Mouse (Mus musculus) heart, adult 2 months (tissue): ENCODE measurements around the gene Srrm3. TPM values are rescaled to one million over a fixed set of nuclear protein-coding genes. Genes with fewer than 3 reads are reported as not detected.

Experiments used
- DNase-seq, 2 experiments: peaks; one replicate each; pipeline ENCODE4 v3.0.0; 2021
- H3K27ac ChIP-seq: fragments of 200-600 bp; 2 replicates; pipeline ENCODE4 v1.8.1; 2022
- H3K27me3 ChIP-seq: fragments of 200-500 bp; 2 replicates; pipeline ENCODE4 v1.6.1; 2012; ENCODE audit warnings: mild to moderate bottlenecking, low read length, inconsistent platforms, mixed read lengths; ENCODE audit not compliant: control insufficient read depth, insufficient read depth
- H3K36me3 ChIP-seq: fragments of 200-500 bp; 2 replicates; pipeline ENCODE4 v1.6.1; 2012; ENCODE audit warnings: low read length, inconsistent platforms; ENCODE audit not compliant: control insufficient read depth, insufficient read depth
- H3K4me1 ChIP-seq: fragments of 200-500 bp; 2 replicates; pipeline ENCODE4 v1.6.1; 2011; ENCODE audit warnings: low read length; ENCODE audit not compliant: control insufficient read depth, insufficient read depth
- H3K4me3 ChIP-seq: fragments of 200-600 bp; 2 replicates; pipeline ENCODE4 v1.8.1; 2022
- H3K79me2 ChIP-seq: fragments of 200-500 bp; replicated peaks from 2 replicates; pipeline ENCODE4 v1.6.1; 2012; ENCODE audit warnings: mild to moderate bottlenecking, inconsistent platforms, low read length, moderate library complexity, mixed read lengths; ENCODE audit not compliant: control insufficient read depth, insufficient read depth
- H3K9ac ChIP-seq: fragments of 200-500 bp; 2 replicates; pipeline ENCODE4 v1.6.1; 2012; ENCODE audit warnings: low read depth, mild to moderate bottlenecking, control low read depth, inconsistent platforms, low read length, mixed read lengths
- CTCF ChIP-seq: fragments of 200-600 bp; IDR thresholded peaks from 2 replicates; pipeline ENCODE4 v1.8.1; 2022; ENCODE audit warnings: antibody characterized with exemption, mild to moderate bottlenecking, moderate library complexity
- EP300 ChIP-seq: fragments of 200-500 bp; IDR thresholded peaks from 2 replicates; pipeline ENCODE4 v1.6.1; 2011; ENCODE audit warnings: low read depth, low read length, control low read depth; ENCODE audit not compliant: insufficient read depth
- POLR2A ChIP-seq: fragments of 200-500 bp; IDR thresholded peaks from 2 replicates; pipeline ENCODE4 v1.6.1; 2011; ENCODE audit warnings: mild to moderate bottlenecking, low read depth, low read length, control low read depth; ENCODE audit not compliant: insufficient read depth
- WGBS: fragments of 180-500 bp; shearing (Covaris S2); methylation state at CpG from one replicate; pipeline ENCODE4 v1.1.7; 2018; 5-methylcytosine and 5-hydroxymethylcytosine counted together
- intact Hi-C: fragments of 180-260 bp; cut with DNase I; formaldehyde crosslinking; loops from one replicate; pipeline ENCODE4 v1.15.1; 2025
- polyA plus RNA-seq: library from polyadenylated mRNA; depleted of rRNA; stranded (reverse); fragments of >200 nt; gene quantifications from 2 replicates; pipeline ENCODE4 v1.2.3, GENCODE M21; 2012
- total RNA-seq, 2 experiments: library from RNA; stranded (reverse); gene quantifications; 2 replicates each; pipeline ENCODE4 v1.2.3; 2021

Gene Srrm3
- total and polyA plus RNA-seq, 3 experiments = not detected

GRCm38 (mm10) chr5:135905320-135906225 lies 98.9 kb downstream of the Srrm3 start:
- intact Hi-C loops = loop anchor here (2.0 kb wide), 2 partner anchors 29 to 63 kb away; partner anchors contain the start of gene Ywhag
- Histone ChIP-seq H3K4me3 (no peak overlapping the region), H3K79me2 (no peaks in the 10 kb centered on the region), H3K4me1 (peaks cover 8% of the 10 kb centered on the region), H3K27me3 (no peaks in the 10 kb centered on the region), H3K36me3 (no peaks in the 10 kb centered on the region; the same call in none of the 2 replicates), H3K27ac (peak overlapping the region; percentile 51), H3K9ac (peak overlapping the region; percentile 7; the same call in 1 of the 2 replicates)
- TF ChIP-seq POLR2A (no peak), EP300 (no peak), CTCF (no peak)
- no peak for DNase-seq
- WGBS = 44% methylated on average over 8 of the region's 8 CpGs

- Histone ChIP-seq H3K4me3 (no peak overlapping the region), H3K27me3 (no peaks in the 10 kb centered on the region), H3K79me2 (no peaks in the 10 kb centered on the region), H3K27ac (peak overlapping the region; percentile 89), H3K36me3 (no peaks in the 10 kb centered on the region; the same call in none of the 2 replicates), H3K4me1 (peaks cover 13% of the 10 kb centered on the region), H3K9ac (peak overlapping the region; percentile 45; the same call in 1 of the 2 replicates)
- no peak for TF ChIP-seq POLR2A
- TF ChIP-seq CTCF = no peak
- TF ChIP-seq EP300 = no peak
- intact Hi-C loops = no loop called here
- no peak for DNase-seq
- 69% methylated on average over 4 of the region's 4 CpGs for WGBS
Observed at GRCm38 (mm10) chr5:135906846-135907245, 100.2 kb downstream of the Srrm3 start.

GRCm38 (mm10) chr5:135907256-135907655 lies 100.6 kb downstream of the Srrm3 start:
- intact Hi-C loops = no loop called here
- DNase-seq = peak; percentile 73 to 86
- Histone ChIP-seq H3K79me2 (no peaks in the 10 kb centered on the region), H3K4me1 (peaks cover 15% of the 10 kb centered on the region), H3K27me3 (no peaks in the 10 kb centered on the region), H3K4me3 (no peak overlapping the region), H3K27ac (peak overlapping the region; percentile 89), H3K9ac (peak overlapping the region; percentile 45; the same call in 1 of the 2 replicates), H3K36me3 (no peaks in the 10 kb centered on the region; the same call in none of the 2 replicates)
- WGBS = 37% methylated on average over 13 of the region's 13 CpGs
- peak; percentile 51 for TF ChIP-seq POLR2A
- TF ChIP-seq CTCF = no peak
- TF ChIP-seq EP300 = peak; percentile 94

GRCm38 (mm10) chr5:135908185-135908584 lies 101.5 kb downstream of the Srrm3 start:
- WGBS = 88% methylated on average over 12 of the region's 12 CpGs

GRCm38 (mm10) chr5:135908989-135909388 lies 102.3 kb downstream of the Srrm3 start:
- peak overlapping the region; percentile 72 for H3K27ac ChIP-seq
- intact Hi-C loops = no loop called here
- no peaks in the 10 kb centered on the region for H3K27me3 ChIP-seq
- H3K9ac ChIP-seq = no peak overlapping the region
- no peak overlapping the region for H3K4me3 ChIP-seq
- H3K36me3 ChIP-seq = peaks cover 2% of the 10 kb centered on the region
- WGBS = 86% methylated on average over 16 of the region's 16 CpGs
- no peak for DNase-seq
- peaks cover 24% of the 10 kb centered on the region for H3K4me1 ChIP-seq
- no peaks in the 10 kb centered on the region for H3K79me2 ChIP-seq
- no peak for TF ChIP-seq EP300
- TF ChIP-seq CTCF = no peak
- no peak for TF ChIP-seq POLR2A

More at GRCm38 (mm10) chr5:135908185-135908584, 101.5 kb downstream of the Srrm3 start:
- H3K27ac ChIP-seq = peak overlapping the region; percentile 89
- H3K9ac ChIP-seq = no peak overlapping the region
- H3K79me2 ChIP-seq = no peaks in the 10 kb centered on the region
- H3K36me3 ChIP-seq = no peaks in the 10 kb centered on the region; the same call in none of the 2 replicates
- intact Hi-C loops = no loop called here
- DNase-seq = no peak
- no peak overlapping the region for H3K4me3 ChIP-seq
- no peaks in the 10 kb centered on the region for H3K27me3 ChIP-seq
- peaks cover 20% of the 10 kb centered on the region for H3K4me1 ChIP-seq
- TF ChIP-seq POLR2A (no peak), EP300 (no peak)

- 55% methylated on average over 10 of the region's 10 CpGs for WGBS
- intact Hi-C loops = no loop called here
- peaks cover 4% of the 10 kb centered on the region for H3K36me3 ChIP-seq
- TF ChIP-seq POLR2A (no peak; the same call in 1 of the 2 replicates), EP300 (peak; percentile 65; the same call in 1 of the 2 replicates)
- H3K27ac ChIP-seq = peak overlapping the region; percentile 72
- H3K27me3 ChIP-seq = no peaks in the 10 kb centered on the region
- H3K4me3 ChIP-seq = no peak overlapping the region
- H3K4me1 ChIP-seq = peaks cover 26% of the 10 kb centered on the region
- DNase-seq = peak in 1 of 2 experiments; percentile 61
- no peaks in the 10 kb centered on the region for H3K79me2 ChIP-seq
- H3K9ac ChIP-seq = no peak overlapping the region
Observed at GRCm38 (mm10) chr5:135909646-135910045, 103.0 kb downstream of the Srrm3 start.
